In the genomic region with DNA sequence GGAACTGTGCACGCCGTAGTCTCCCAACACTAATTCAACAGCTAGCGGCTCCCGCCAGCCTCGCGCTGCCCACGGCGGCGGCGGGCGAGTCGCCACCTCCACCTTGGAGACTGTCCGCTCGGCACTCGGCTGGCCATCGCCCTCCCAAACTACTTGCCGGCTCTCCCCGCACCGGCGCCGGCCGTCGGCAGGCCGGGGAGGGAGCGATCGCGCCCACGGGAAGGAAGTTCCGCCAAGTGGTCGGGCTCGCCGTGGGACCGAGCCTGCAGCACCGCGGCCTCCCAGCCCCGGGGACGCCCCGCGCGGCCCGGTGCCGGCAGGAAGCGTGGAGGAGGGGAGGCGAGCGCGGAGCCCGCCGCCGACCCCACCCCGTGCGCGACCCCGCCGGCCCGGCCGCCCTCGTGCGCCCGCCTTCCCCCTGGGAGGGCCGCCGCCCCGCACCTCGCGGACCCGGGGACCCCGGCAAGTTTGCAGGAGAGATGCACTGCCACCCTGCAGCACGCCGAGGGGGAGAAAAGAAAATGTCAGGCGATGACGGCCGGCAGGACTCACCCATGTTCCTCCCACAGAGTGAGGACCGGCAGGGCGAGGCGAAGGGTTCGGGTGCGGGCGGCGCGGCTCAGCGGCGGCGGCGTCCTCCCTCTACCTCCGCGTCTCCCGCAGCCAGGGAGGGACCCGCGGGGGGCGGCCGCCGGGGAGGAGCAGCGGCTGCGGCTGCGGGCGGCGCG, we compare ENCODE assay signal across 8 mouse cellular contexts. TPM values are rescaled to one million over a fixed set of nuclear protein-coding genes. Genes with fewer than 3 reads are reported as not detected.
DNase-seq lines count a peak whose midpoint lies in the region; ATAC-seq and TF ChIP-seq lines count a peak whose summit lies in the region.

TSS of gene Rap1gds1 (minus strand) at position 718 of the 728 bp plus-strand sequence.

- H3K9me3 ChIP-seq in G1E (replicated peaks), result no peaks in the 10 kb centered on the region
- peaks cover 2% of the 10 kb centered on the region; the same call in 1 of the 2 replicates for H3K9me3 ChIP-seq in lung, embryonic 16.5 days (ENCODE audit: control insufficient read depth, low read length)

- TF ChIP-seq POLR2A in cerebellum, adult 2 months (IDR thresholded peaks at IDR 0.05; ENCODE audit: borderline replicate concordance, insufficient read depth, low read length), result no peak

- ATAC-seq in G1E (ENCODE audit: extremely low read depth, insufficient number of reproducible peaks, low FRiP score, poor library complexity, severe bottlenecking), result no peak
- ATAC-seq in lung, embryonic 16.5 days (ENCODE audit: low read depth), result peak; percentile 70

- H3K9ac ChIP-seq in lung, embryonic 16.5 days (ENCODE audit: low read length), result peak within 1 kb of the TSS; percentile 95

- H3K4me3 ChIP-seq in G1E (ENCODE audit: low read depth, low read length), result peak within 1 kb of the TSS; percentile 94
- peak within 1 kb of the TSS; percentile 85 for H3K4me3 ChIP-seq in cerebellum, adult 2 months (replicated peaks; ENCODE audit: insufficient read depth, low read depth, low read length)
- peak within 1 kb of the TSS; percentile 94 for H3K4me3 ChIP-seq in lung, embryonic 16.5 days (ENCODE audit: low read length)

- peak; percentile 61 for DNase-seq in G1E (ENCODE audit: low spot score)
- peak; percentile 76 to 83 for DNase-seq in cerebellum, adult 2 months
- DNase-seq in forelimb bud, embryonic 11.5 days (ENCODE audit: low read depth, low spot score), result peak; percentile 43
- peak; percentile 68 for DNase-seq in heart, postnatal 4 days
- peak; percentile 66 for DNase-seq in layer of hippocampus, adult 9-11 months
- peak; percentile 46 for DNase-seq in ovary, adult 18-20 months (ENCODE audit: low spot score)
- peak; percentile 58 for DNase-seq in thymus, postnatal 0 days (ENCODE audit: low spot score)

- H3K27me3 ChIP-seq in G1E (ENCODE audit: insufficient read depth, low read length), result no peaks in the 10 kb centered on the region
- no peaks in the 10 kb centered on the region for H3K27me3 ChIP-seq in cerebellum, adult 2 months (ENCODE audit: control insufficient read depth, insufficient read depth, low read length)
- H3K27me3 ChIP-seq in lung, embryonic 16.5 days (ENCODE audit: control insufficient read depth, insufficient read depth, low read depth, low read length), result no peaks in the 10 kb centered on the region

- TF ChIP-seq CTCF in G1E (IDR thresholded peaks at IDR 0.05; ENCODE audit: low read depth, low read length), result no peak
- no peak for TF ChIP-seq CTCF in cerebellum, adult 2 months (IDR thresholded peaks at IDR 0.05; ENCODE audit: borderline replicate concordance, insufficient read depth, low read depth, low read length)

- H3K4me1 ChIP-seq in G1E (ENCODE audit: insufficient read depth, low read depth, low read length), result peaks cover 18% of the 10 kb centered on the region
- peaks cover 3% of the 10 kb centered on the region; the same call in 1 of the 2 replicates for H3K4me1 ChIP-seq in cerebellum, adult 2 months (ENCODE audit: control insufficient read depth, insufficient read depth, low read length)
- peaks cover 10% of the 10 kb centered on the region for H3K4me1 ChIP-seq in lung, embryonic 16.5 days (replicated peaks; ENCODE audit: control insufficient read depth, insufficient read depth, low read length)

- H3K27ac ChIP-seq in cerebellum, adult 2 months (ENCODE audit: insufficient read depth, low read length), result peak within 1 kb of the TSS; percentile 94
- H3K27ac ChIP-seq in lung, embryonic 16.5 days (ENCODE audit: low read length), result peak within 1 kb of the TSS; percentile 99

- WGBS in cerebellum, adult 2 months, result under 1% methylated on average over 62 of the region's 97 CpGs
- 0% methylated on average over 45 of the region's 97 CpGs for WGBS in lung, embryonic 16.5 days

- peaks cover under 1% of the 10 kb centered on the region for H3K36me3 ChIP-seq in G1E (replicated peaks)
- no peaks in the 10 kb centered on the region for H3K36me3 ChIP-seq in lung, embryonic 16.5 days (ENCODE audit: control insufficient read depth, insufficient read depth, low read length)

- peak within 1 kb of the TSS; percentile 95 for H3K4me2 ChIP-seq in lung, embryonic 16.5 days (ENCODE audit: low read depth, low read length)

RNA-seq across cellular contexts. Expression of gene Rap1gds1, which starts in this region (rescaled TPM):
- total RNA-seq in G1E (2014; fragmentation: Nextera tagmentation), result 71.0 and 74.9 TPM in 2 replicates
- total RNA-seq in G1E (2017), result 32.2 and 35.4 TPM in 2 replicates
- polyA plus RNA-seq in G1E (2012), result 8.5 and 11.3 TPM in 2 replicates
- polyA plus RNA-seq in cerebellum, adult 2 months (2012; rRNA removed), result 188 and 206 TPM in 2 replicates
- 10 to 100 TPM; 50.2 to 52.3 TPM for total RNA-seq in heart, postnatal 4 days (2021)
- 57.9 and 60.7 TPM in 2 replicates for polyA plus RNA-seq in lung, embryonic 16.5 days (2015; fragmentation: Nextera tagmentation; extraction: Ambion mirVana)
- 37.7 TPM in 2 replicates for polyA plus RNA-seq in thymus, postnatal 0 days (2015; fragmentation: Nextera tagmentation; extraction: Ambion mirVana)
